Mouse (Mus musculus) heart, postnatal 0 days (tissue): Measurements from ENCODE around the gene Lhfp. TPM values are rescaled to one million over a fixed set of nuclear protein-coding genes. Genes with fewer than 3 reads are reported as not detected.
A peak's percentile ranks its signal among the peaks of the same experiment; 100 is the strongest.

Source experiments
- ATAC-seq: fragments of 200-750 bp; cut with Nextera tagmentation; 2 replicates; pipeline ENCODE4 v1.8.0; 2017; ENCODE audit warnings: low read depth, moderate number of reproducible peaks, moderate library complexity; ENCODE audit not compliant: insufficient read depth
- DNase-seq: peaks from one replicate; pipeline ENCODE4 v3.0.0-alpha.2; 2016; ENCODE audit warnings: low spot score
- H3K27ac ChIP-seq: fragments of 300-500 bp; sonication (generic); 2 replicates; pipeline ENCODE4 v1.5.1; 2014; ENCODE audit warnings: low read depth, mild to moderate bottlenecking
- H3K27me3 ChIP-seq: fragments of 300-500 bp; sonication (generic); 2 replicates; pipeline ENCODE4 v1.6.1; 2014; ENCODE audit warnings: low read length, mixed read lengths; ENCODE audit not compliant: control insufficient read depth, insufficient read depth
- H3K36me3 ChIP-seq: fragments of 300-500 bp; sonication (generic); replicated peaks from 2 replicates; pipeline ENCODE4 v1.6.1; 2014; ENCODE audit warnings: low read length, mixed read lengths; ENCODE audit not compliant: control insufficient read depth, insufficient read depth
- H3K4me1 ChIP-seq: fragments of 300-500 bp; sonication (generic); 2 replicates; pipeline ENCODE4 v1.6.1; 2014; ENCODE audit warnings: antibody characterized with exemption; ENCODE audit not compliant: control insufficient read depth, insufficient read depth
- H3K4me2 ChIP-seq: fragments of 300-500 bp; sonication (generic); 2 replicates; pipeline ENCODE4 v1.6.1; 2014; ENCODE audit warnings: low read depth, mild to moderate bottlenecking, low read length, moderate library complexity
- H3K4me3 ChIP-seq: fragments of 300-500 bp; sonication (generic); 2 replicates; pipeline ENCODE4 v1.5.1; 2014; ENCODE audit warnings: low read depth, low read length
- H3K9ac ChIP-seq: fragments of 300-500 bp; sonication (generic); replicated peaks from 2 replicates; pipeline ENCODE4 v1.6.1; 2014; ENCODE audit warnings: low read depth, low read length, mixed read lengths
- H3K9me3 ChIP-seq: fragments of 300-500 bp; sonication (generic); replicated peaks from 2 replicates; pipeline ENCODE4 v1.6.1; 2016; ENCODE audit warnings: low read length; ENCODE audit not compliant: control insufficient read depth
- CTCF ChIP-seq: IDR thresholded peaks from 2 replicates; pipeline ENCODE4 v1.5.1; 2016; ENCODE audit warnings: antibody characterized with exemption, control low read depth, low read depth
- EP300 ChIP-seq: IDR thresholded peaks from 2 replicates; pipeline ENCODE4 v1.6.1; 2016; ENCODE audit warnings: antibody characterized with exemption, low read depth
- WGBS: fragments of 180-500 bp; shearing (Covaris S2); extraction: QIAGEN DNeasy Blood & Tissue Kit; methylation state at CpG from one replicate; pipeline ENCODE4 v1.1.7; 2014; 5-methylcytosine and 5-hydroxymethylcytosine counted together
- polyA plus RNA-seq: library from polyadenylated mRNA; unstranded; fragments of >200 nt; fragmentation: Nextera tagmentation; extraction: Ambion mirVana; gene quantifications from 2 replicates; pipeline ENCODE4 v1.2.1, GENCODE M21; 2015
- total RNA-seq: library from RNA; depleted of rRNA; stranded (reverse); fragments of >200 nt; gene quantifications from 2 replicates; pipeline ENCODE4 v1.2.3, GENCODE M21; 2014; ENCODE audit warnings: low replicate concordance; rRNA removed

Lhfp gene
- total RNA-seq (78.0 and 101 TPM in 2 replicates), polyA plus RNA-seq (87.2 and 94.9 TPM in 2 replicates)

- Histone ChIP-seq H3K9me3 (no peaks in the 10 kb centered on the region), H3K4me1 (peaks cover 37% of the 10 kb centered on the region), H3K4me2 (peak within 1 kb of the TSS; percentile 83), H3K27ac (peak within 1 kb of the TSS; percentile 95), H3K9ac (peak within 1 kb of the TSS; percentile 83), H3K36me3 (0 out of 2 replicates have a peak, but pooled peaks cover 7% of the 10 kb centered on the region), H3K4me3 (peak within 1 kb of the TSS; percentile 84), H3K27me3 (no peaks in the 10 kb centered on the region)
- peak; percentile 55 for TF ChIP-seq CTCF
- TF ChIP-seq EP300: no peak
- peak; percentile 86 for DNase-seq
- peak; percentile 88 for ATAC-seq
- WGBS: under 1% methylated on average over 58 of the region's 58 CpGs
Measured at GRCm38 (mm10) chr3:53041411-53042239, at the start of gene Lhfp. TSS of gene Lhfp (plus strand) at chr3:53041528.

- H3K36me3 ChIP-seq: peaks cover 87% of the 10 kb centered on the region
- ATAC-seq: no peak
- 89% methylated on average over 9 of the region's 10 CpGs for WGBS
- H3K4me3 ChIP-seq: no peak overlapping the region
- no peak overlapping the region for H3K4me2 ChIP-seq
- DNase-seq: no peak
- H3K9me3 ChIP-seq: no peaks in the 10 kb centered on the region
- TF ChIP-seq EP300 (no peak), CTCF (no peak)
- no peak overlapping the region for H3K9ac ChIP-seq
- H3K27me3 ChIP-seq: no peaks in the 10 kb centered on the region
- H3K27ac ChIP-seq: no peak overlapping the region
- no peaks in the 10 kb centered on the region for H3K4me1 ChIP-seq
Measured at GRCm38 (mm10) chr3:52993296-52993695, 48.0 kb upstream of the Lhfp start.

GRCm38 (mm10) chr3:52994666-52995065 is 46.7 kb upstream of the Lhfp start:
- no peak overlapping the region for H3K9ac ChIP-seq
- no peak for TF ChIP-seq EP300
- TF ChIP-seq CTCF: no peak
- H3K4me1 ChIP-seq: no peaks in the 10 kb centered on the region
- no peak overlapping the region for H3K4me3 ChIP-seq
- peaks cover 87% of the 10 kb centered on the region for H3K36me3 ChIP-seq
- H3K27ac ChIP-seq: no peak overlapping the region
- WGBS: 73% methylated on average over 5 of the region's 5 CpGs
- DNase-seq (no peak), ATAC-seq (no peak)
- no peaks in the 10 kb centered on the region for H3K9me3 ChIP-seq
- H3K4me2 ChIP-seq: no peak overlapping the region
- H3K27me3 ChIP-seq: no peaks in the 10 kb centered on the region

- Histone ChIP-seq H3K4me1 (no peaks in the 10 kb centered on the region), H3K4me2 (no peak overlapping the region), H3K9me3 (no peaks in the 10 kb centered on the region), H3K27me3 (no peaks in the 10 kb centered on the region), H3K27ac (no peak overlapping the region), H3K36me3 (peaks cover 86% of the 10 kb centered on the region), H3K9ac (no peak overlapping the region), H3K4me3 (no peak overlapping the region)
- ATAC-seq (no peak), DNase-seq (no peak)
- TF ChIP-seq CTCF: no peak
- TF ChIP-seq EP300: no peak
- 90% methylated on average over 5 of the region's 5 CpGs for WGBS
Measured at GRCm38 (mm10) chr3:52996635-52997034, 44.7 kb upstream of the Lhfp start.

GRCm38 (mm10) chr3:52997381-52997780 is 43.9 kb upstream of the Lhfp start:
- no peaks in the 10 kb centered on the region for H3K4me1 ChIP-seq
- no peaks in the 10 kb centered on the region for H3K9me3 ChIP-seq
- ATAC-seq (no peak), DNase-seq (no peak)
- TF ChIP-seq EP300: no peak
- TF ChIP-seq CTCF: no peak
- H3K27me3 ChIP-seq: no peaks in the 10 kb centered on the region
- H3K4me3 ChIP-seq: no peak overlapping the region
- 54% methylated on average over 1 of the region's 1 CpGs for WGBS
- H3K9ac ChIP-seq: no peak overlapping the region
- H3K4me2 ChIP-seq: no peak overlapping the region
- H3K36me3 ChIP-seq: peaks cover 87% of the 10 kb centered on the region
- no peak overlapping the region for H3K27ac ChIP-seq
